Mouse (Mus musculus): ENCODE measurements around the gene Olfr586.

GRCm38 (mm10) chr7:103097420-103097819 lies 28.0 kb downstream of the Olfr586 start, which contains the start of gene Olfr585:
- TF ChIP-seq CTCF (IDR thresholded peaks at IDR 0.05) (no peak), POLR2A (IDR thresholded peaks at IDR 0.05; ENCODE audit: insufficient read depth, low read depth, low read length) (no peak)

All from heart, adult 2 months (tissue).